Mouse (Mus musculus) midbrain, postnatal 0 days (tissue): ENCODE measurements at regions not wholly inside any gene's neighbourhood (a gene's known extent, or its start where the extent isn't known, plus 50 kb on each side); places are given as distances from the start of the nearest gene placed in this dataset.

Experiments
- ATAC-seq: fragments of 200-750 bp; cut with Nextera tagmentation; 2 replicates; pipeline ENCODE4 v1.8.0; 2017; ENCODE audit warnings: moderate number of reproducible peaks, mild to moderate bottlenecking, moderate TSS enrichment, moderate library complexity; ENCODE audit not compliant: low FRiP score
- DNase-seq: peaks from one replicate; pipeline ENCODE4 v3.0.0-alpha.2; 2015; ENCODE audit warnings: low spot score
- H3K27ac ChIP-seq: fragments of 300-500 bp; sonication (generic); 2 replicates; pipeline ENCODE4 v1.5.1; 2014; ENCODE audit warnings: low read depth, mild to moderate bottlenecking, low read length, mixed read lengths
- H3K27me3 ChIP-seq: fragments of 300-500 bp; sonication (generic); 2 replicates; pipeline ENCODE4 v1.6.1; 2014; ENCODE audit warnings: low read length, control low read depth, mixed read lengths; ENCODE audit not compliant: insufficient read depth
- H3K36me3 ChIP-seq: fragments of 300-500 bp; sonication (generic); 2 replicates; pipeline ENCODE4 v1.6.1; 2014; ENCODE audit warnings: low read length, control low read depth, mixed read lengths; ENCODE audit not compliant: insufficient read depth
- H3K4me1 ChIP-seq: fragments of 300-500 bp; sonication (generic); 2 replicates; pipeline ENCODE4 v1.6.1; 2014; ENCODE audit warnings: mild to moderate bottlenecking, control low read depth, antibody characterized with exemption, low read length, mixed read lengths; ENCODE audit not compliant: insufficient read depth
- H3K4me2 ChIP-seq: fragments of 300-500 bp; sonication (generic); 2 replicates; pipeline ENCODE4 v1.6.1; 2014; ENCODE audit warnings: low read depth, mild to moderate bottlenecking, low read length, mixed read lengths; ENCODE audit not compliant: poor library complexity, severe bottlenecking
- H3K4me3 ChIP-seq: fragments of 300-500 bp; sonication (generic); 2 replicates; pipeline ENCODE4 v1.5.1; 2014; ENCODE audit warnings: low read depth, mild to moderate bottlenecking, low read length, moderate library complexity
- H3K9ac ChIP-seq: fragments of 300-500 bp; sonication (generic); replicated peaks from 2 replicates; pipeline ENCODE4 v1.6.1; 2014; ENCODE audit warnings: mild to moderate bottlenecking, low read length, moderate library complexity, mixed read lengths; ENCODE audit not compliant: poor library complexity, severe bottlenecking
- H3K9me3 ChIP-seq: fragments of 300-500 bp; sonication (generic); 2 replicates; pipeline ENCODE4 v1.6.1; 2016; ENCODE audit warnings: low read length, control low read depth
- CTCF ChIP-seq: IDR thresholded peaks from 2 replicates; pipeline ENCODE4 v1.5.1; 2016; ENCODE audit warnings: antibody characterized with exemption, mild to moderate bottlenecking
- WGBS: fragments of 180-500 bp; shearing (Covaris S2); extraction: QIAGEN DNeasy Blood & Tissue Kit; methylation state at CpG from one replicate; pipeline ENCODE4 v1.1.7; 2014; 5-methylcytosine and 5-hydroxymethylcytosine counted together

DNA sequence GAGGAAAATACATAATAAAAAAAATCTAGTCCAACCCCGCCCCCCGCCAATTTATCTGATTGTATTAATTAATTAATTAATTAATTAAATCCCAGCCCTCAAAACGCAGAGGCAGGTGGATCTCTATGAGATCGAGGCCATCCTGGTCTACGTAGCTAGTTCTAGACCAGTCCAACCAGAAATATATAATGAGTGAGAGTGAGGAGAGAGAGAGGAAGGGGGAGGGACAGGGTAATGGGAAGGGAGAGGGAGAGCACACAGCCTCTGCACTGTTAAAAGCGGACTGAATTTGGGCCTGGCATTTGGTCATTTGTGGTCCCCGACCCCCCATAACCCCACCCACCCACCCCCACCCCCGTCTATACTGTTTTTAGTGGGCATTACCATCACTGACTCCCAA, 221.5 kb downstream of the Ipo11 start:
- 92% methylated on average over 8 of the region's 8 CpGs for WGBS
- no peaks in the 10 kb centered on the region for H3K36me3 ChIP-seq

DNA sequence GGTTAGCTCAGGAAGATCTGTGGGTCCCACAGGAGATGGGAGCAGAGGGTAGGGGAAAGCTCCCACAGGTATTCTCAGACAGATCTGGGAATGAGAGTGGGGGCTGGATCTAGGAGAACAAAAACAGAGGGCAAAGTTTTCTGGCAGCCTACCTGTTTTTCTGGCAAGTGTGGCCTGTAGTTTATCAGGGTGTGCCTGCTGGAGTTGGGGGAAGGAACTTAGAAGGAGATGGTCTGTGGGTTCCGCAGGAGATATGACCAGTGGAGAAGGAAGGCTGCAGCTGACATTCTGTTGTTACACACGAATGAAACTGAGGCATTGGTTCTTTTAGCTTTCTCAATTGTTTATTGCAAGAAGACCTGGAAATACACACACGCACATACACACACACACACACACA, 226.2 kb downstream of the Ipo11 start:
- H3K4me1 ChIP-seq: no peaks in the 10 kb centered on the region
- WGBS: 90% methylated on average over 3 of the region's 3 CpGs
- no peaks in the 10 kb centered on the region for H3K27me3 ChIP-seq
- no peak overlapping the region for H3K27ac ChIP-seq
- DNase-seq: no peak
- H3K4me3 ChIP-seq: no peak overlapping the region
- no peak overlapping the region for H3K9ac ChIP-seq
- no peaks in the 10 kb centered on the region for H3K9me3 ChIP-seq
- TF ChIP-seq CTCF: no peak
- H3K4me2 ChIP-seq: no peak overlapping the region
- no peak for ATAC-seq
- no peaks in the 10 kb centered on the region for H3K36me3 ChIP-seq

More for the DNA sequence above, 221.5 kb downstream of the Ipo11 start:
- Histone ChIP-seq H3K4me1 (no peaks in the 10 kb centered on the region), H3K9me3 (no peaks in the 10 kb centered on the region), H3K4me2 (no peak overlapping the region), H3K27ac (no peak overlapping the region), H3K9ac (no peak overlapping the region), H3K27me3 (no peaks in the 10 kb centered on the region), H3K4me3 (no peak overlapping the region)
- no peak for TF ChIP-seq CTCF
- peak; percentile 41; the same call in 1 of the 2 replicates for ATAC-seq
- no peak for DNase-seq

DNA sequence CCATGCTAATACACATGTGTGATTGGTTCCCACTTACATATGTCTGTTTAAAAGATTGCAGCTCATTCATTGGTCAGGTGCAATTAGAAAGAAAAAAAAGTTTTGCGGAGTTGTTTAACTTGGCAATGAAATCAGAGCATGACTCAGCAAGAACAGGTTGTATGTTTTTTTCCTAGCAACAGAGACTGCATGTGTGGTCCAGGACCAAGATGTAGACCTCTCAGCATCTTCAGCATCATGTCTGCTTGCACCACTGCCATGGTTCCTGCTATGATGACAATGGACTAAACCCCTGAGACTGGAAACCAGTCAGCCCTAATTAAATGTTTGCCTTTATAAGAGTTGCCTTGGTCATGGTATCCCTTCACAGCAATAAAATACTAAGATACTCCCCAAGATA, 236.4 kb downstream of the Ipo11 start:
- Histone ChIP-seq H3K4me3 (no peak overlapping the region), H3K4me2 (no peak overlapping the region), H3K27me3 (no peaks in the 10 kb centered on the region), H3K4me1 (no peaks in the 10 kb centered on the region), H3K27ac (no peak overlapping the region), H3K9ac (no peak overlapping the region), H3K36me3 (no peaks in the 10 kb centered on the region), H3K9me3 (no peaks in the 10 kb centered on the region)
- ATAC-seq: no peak
- no peak for DNase-seq
- no peak for TF ChIP-seq CTCF
- WGBS: 84% methylated on average over 1 of the region's 1 CpGs

DNA sequence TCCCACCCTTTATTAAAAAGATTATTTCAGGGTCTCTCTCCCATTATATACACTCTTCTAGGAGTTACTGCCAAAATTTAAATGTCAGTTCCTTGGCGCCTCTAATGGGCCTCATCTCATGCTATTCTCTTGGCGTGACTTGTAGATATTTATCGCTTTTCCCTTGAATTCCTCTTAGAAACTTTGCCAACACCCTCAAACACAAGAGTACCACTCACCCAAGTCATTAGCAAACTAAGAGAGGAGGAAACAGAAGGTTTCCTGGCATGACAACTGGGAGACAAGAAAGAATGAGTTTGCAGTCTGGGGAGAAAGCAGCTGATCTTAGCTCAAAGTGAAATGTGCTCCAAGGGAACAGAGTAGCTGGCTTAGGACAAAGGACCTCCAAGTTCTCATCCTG, 236.8 kb downstream of the Ipo11 start:
- Histone ChIP-seq H3K9ac (no peak overlapping the region), H3K4me3 (no peak overlapping the region), H3K36me3 (no peaks in the 10 kb centered on the region), H3K4me2 (no peak overlapping the region), H3K9me3 (no peaks in the 10 kb centered on the region), H3K27me3 (no peaks in the 10 kb centered on the region), H3K4me1 (no peaks in the 10 kb centered on the region), H3K27ac (no peak overlapping the region)
- ATAC-seq (no peak), DNase-seq (peak; percentile 51)
- TF ChIP-seq CTCF: no peak
- 73% methylated on average over 3 of the region's 3 CpGs for WGBS

DNA sequence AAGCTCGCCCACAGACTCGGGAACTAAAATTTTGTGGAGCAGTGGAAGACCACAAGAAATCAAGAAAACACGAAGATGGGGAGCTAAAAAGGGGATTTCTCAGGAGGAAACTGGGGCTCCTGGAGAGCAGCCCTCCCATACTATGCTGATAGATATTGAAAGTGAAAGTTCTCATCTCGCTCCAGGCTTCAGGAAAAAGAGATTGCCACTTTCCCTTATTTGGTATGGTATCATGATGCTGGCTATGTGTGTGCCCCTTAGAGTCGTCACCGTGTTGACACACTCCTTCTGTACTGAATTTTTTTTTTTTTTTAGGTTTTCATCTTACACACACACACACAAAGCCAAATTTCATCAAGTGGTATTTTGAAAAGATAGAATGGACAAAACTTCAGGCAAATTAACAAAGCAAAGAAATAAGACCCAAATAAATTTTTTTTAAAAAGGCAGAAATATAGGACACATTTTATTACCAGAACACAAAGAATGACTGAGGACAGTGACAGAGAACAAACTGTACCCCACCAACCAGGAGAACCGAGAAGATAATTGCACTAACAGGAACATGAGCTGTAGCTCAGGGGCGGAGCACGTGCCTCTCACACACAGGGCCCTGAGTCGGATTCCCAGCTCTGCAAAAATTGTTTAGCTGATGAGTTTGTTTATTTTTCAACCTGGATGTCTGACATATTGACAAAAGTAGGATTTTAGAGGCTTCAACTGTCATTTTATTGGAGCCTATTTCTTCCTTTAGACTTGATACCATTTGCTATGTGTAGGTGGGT, 244.8 kb downstream of the Ipo11 start:
- WGBS: 84% methylated on average over 10 of the region's 10 CpGs
- ATAC-seq (no peak), DNase-seq (no peak)
- TF ChIP-seq CTCF: no peak
- H3K36me3 ChIP-seq: no peaks in the 10 kb centered on the region
- no peak overlapping the region for H3K4me3 ChIP-seq
- no peaks in the 10 kb centered on the region for H3K4me1 ChIP-seq
- H3K4me2 ChIP-seq: no peak overlapping the region
- H3K9me3 ChIP-seq: no peaks in the 10 kb centered on the region
- H3K27ac ChIP-seq: no peak overlapping the region
- no peaks in the 10 kb centered on the region for H3K27me3 ChIP-seq
- H3K9ac ChIP-seq: no peak overlapping the region

DNA sequence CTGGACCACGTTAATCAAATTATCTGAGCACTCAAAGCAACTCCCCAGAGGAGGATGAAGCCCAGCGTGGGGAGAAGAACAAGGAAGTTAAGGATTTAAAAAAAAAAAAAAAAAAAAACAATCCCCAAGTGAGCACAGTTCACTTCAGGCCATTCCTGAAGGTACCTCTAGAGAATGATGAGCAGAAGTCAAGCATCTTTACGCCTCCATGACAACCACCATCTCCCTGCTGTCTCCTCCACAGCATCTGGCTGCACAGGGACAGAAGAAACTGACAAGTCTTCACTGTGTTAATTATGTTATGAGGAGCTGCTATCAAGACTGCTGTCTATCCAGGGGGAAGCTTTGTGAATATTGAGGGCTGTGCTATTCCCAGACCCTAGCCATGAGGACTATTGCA, 246.6 kb downstream of the Ipo11 start:
- no peak overlapping the region for H3K27ac ChIP-seq

More for the DNA sequence above, 246.6 kb downstream of the Ipo11 start:
- Histone ChIP-seq H3K9ac (no peak overlapping the region), H3K4me1 (no peaks in the 10 kb centered on the region), H3K4me2 (no peak overlapping the region), H3K36me3 (no peaks in the 10 kb centered on the region), H3K9me3 (no peaks in the 10 kb centered on the region), H3K27me3 (no peaks in the 10 kb centered on the region), H3K4me3 (no peak overlapping the region)
- ATAC-seq (no peak), DNase-seq (no peak)
- no peak for TF ChIP-seq CTCF
- WGBS: 47% methylated on average over 3 of the region's 3 CpGs
